Mouse (Mus musculus) forebrain, embryonic 14.5 days (tissue): ENCODE data around the gene Cpm. TPM values are rescaled to one million over a fixed set of nuclear protein-coding genes. Genes with fewer than 3 reads are reported as not detected.

ENCODE experiments used
- ATAC-seq: fragments of 200-750 bp; cut with Nextera tagmentation; 2 replicates; pipeline ENCODE4 v1.8.0; 2017; ENCODE audit warnings: mild to moderate bottlenecking, moderate library complexity
- DNase-seq: peaks from one replicate; pipeline ENCODE4 v3.0.0-alpha.2; 2015; ENCODE audit warnings: low spot score
- H3K27ac ChIP-seq: fragments of 300-500 bp; sonication (generic); 2 replicates; pipeline ENCODE4 v1.5.1; 2014; ENCODE audit warnings: low read depth, mild to moderate bottlenecking, control low read depth, low read length, moderate library complexity
- H3K27me3 ChIP-seq: fragments of 300-500 bp; sonication (generic); replicated peaks from 2 replicates; pipeline ENCODE4 v1.6.1; 2014; ENCODE audit warnings: low read length, control low read depth, mixed read lengths; ENCODE audit not compliant: control insufficient read depth, insufficient read depth
- H3K36me3 ChIP-seq: fragments of 300-500 bp; sonication (generic); 2 replicates; pipeline ENCODE4 v1.6.1; 2014; ENCODE audit warnings: low read length, control low read depth; ENCODE audit not compliant: control insufficient read depth, insufficient read depth
- H3K4me1 ChIP-seq: fragments of 300-500 bp; sonication (generic); 2 replicates; pipeline ENCODE4 v1.6.1; 2014; ENCODE audit warnings: antibody characterized with exemption, low read length, control low read depth; ENCODE audit not compliant: control insufficient read depth, insufficient read depth
- H3K4me2 ChIP-seq: fragments of 300-500 bp; sonication (generic); 2 replicates; pipeline ENCODE4 v1.6.1; 2014; ENCODE audit warnings: mild to moderate bottlenecking, control low read depth, low read length
- H3K4me3 ChIP-seq: fragments of 300-500 bp; sonication (generic); 2 replicates; pipeline ENCODE4 v1.5.1; 2014; ENCODE audit warnings: low read depth, low read length, control low read depth
- H3K9ac ChIP-seq: fragments of 300-500 bp; sonication (generic); 2 replicates; pipeline ENCODE4 v1.6.1; 2014; ENCODE audit warnings: mild to moderate bottlenecking, low read length, control low read depth, moderate library complexity
- H3K9me3 ChIP-seq: fragments of 300-500 bp; sonication (generic); replicated peaks from 2 replicates; pipeline ENCODE4 v1.6.1; 2016; ENCODE audit warnings: low read length, control low read depth, mixed read lengths; ENCODE audit not compliant: control insufficient read depth
- WGBS: fragments of 180-500 bp; shearing (Covaris S2); extraction: QIAGEN DNeasy Blood & Tissue Kit; methylation state at CpG from one replicate; pipeline ENCODE4 v1.1.7; 2014; 5-methylcytosine and 5-hydroxymethylcytosine counted together
- polyA plus RNA-seq: library from polyadenylated mRNA; unstranded; fragments of >200 nt; fragmentation: Nextera tagmentation; extraction: Ambion mirVana; gene quantifications from 2 replicates; pipeline ENCODE4 v1.2.1, GENCODE M21; 2014

Gene Cpm
- polyA plus RNA-seq, 1 experiment from 2014 or later: 6.1 TPM

DNA sequence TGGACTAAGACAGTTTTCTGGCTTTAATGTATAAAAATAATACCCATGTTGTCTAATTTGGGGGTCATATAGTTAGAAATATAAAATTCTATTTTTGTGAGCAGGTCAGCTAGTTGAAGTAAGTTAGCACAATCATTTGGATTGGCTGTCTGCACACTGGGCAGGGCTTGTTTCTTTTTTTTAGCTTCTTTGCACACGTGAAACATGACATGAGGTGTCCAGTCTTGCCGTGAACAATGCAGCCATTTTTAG is 60.7 kb downstream of the Cpm start:
- H3K9ac ChIP-seq: no peak overlapping the region
- no peak overlapping the region for H3K4me2 ChIP-seq
- no peaks in the 10 kb centered on the region for H3K4me1 ChIP-seq
- 91% methylated on average over 2 of the region's 2 CpGs for WGBS
- ATAC-seq (no peak), DNase-seq (no peak)
- no peaks in the 10 kb centered on the region for H3K27me3 ChIP-seq
- H3K36me3 ChIP-seq: peaks cover 70% of the 10 kb centered on the region
- H3K27ac ChIP-seq: no peak overlapping the region
- no peaks in the 10 kb centered on the region for H3K9me3 ChIP-seq
- no peak overlapping the region for H3K4me3 ChIP-seq

DNA sequence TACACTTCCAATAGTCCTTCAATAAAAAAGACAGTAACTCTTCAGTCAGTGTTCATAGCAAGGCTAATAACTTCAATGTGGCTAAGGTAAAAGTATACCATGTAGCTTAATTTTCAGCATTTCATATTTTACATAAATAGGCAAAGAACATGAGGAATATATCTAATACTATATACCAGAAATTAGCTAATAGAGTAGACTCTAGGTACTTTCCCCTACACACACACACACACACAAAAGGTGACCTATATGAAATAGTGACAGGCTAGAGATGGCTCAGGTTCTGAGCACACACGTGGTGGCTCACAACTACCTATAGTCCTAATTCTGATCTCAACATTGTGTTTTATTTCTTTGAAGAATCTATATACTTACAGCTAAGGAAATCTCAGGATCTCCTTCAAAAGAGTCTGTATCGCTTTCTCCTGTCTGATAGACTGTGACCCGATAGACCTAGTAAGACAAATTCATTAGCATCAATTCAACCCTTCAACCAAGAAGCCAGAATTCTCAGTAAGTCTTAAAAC is 61.5 kb downstream of the Cpm start:
- 94% methylated on average over 3 of the region's 3 CpGs for WGBS
- no peak overlapping the region for H3K4me2 ChIP-seq
- H3K9me3 ChIP-seq: no peaks in the 10 kb centered on the region
- no peaks in the 10 kb centered on the region for H3K27me3 ChIP-seq
- H3K27ac ChIP-seq: no peak overlapping the region
- peaks cover 78% of the 10 kb centered on the region for H3K36me3 ChIP-seq
- ATAC-seq (no peak), DNase-seq (no peak)
- H3K9ac ChIP-seq: no peak overlapping the region
- H3K4me3 ChIP-seq: no peak overlapping the region
- H3K4me1 ChIP-seq: no peaks in the 10 kb centered on the region

DNA sequence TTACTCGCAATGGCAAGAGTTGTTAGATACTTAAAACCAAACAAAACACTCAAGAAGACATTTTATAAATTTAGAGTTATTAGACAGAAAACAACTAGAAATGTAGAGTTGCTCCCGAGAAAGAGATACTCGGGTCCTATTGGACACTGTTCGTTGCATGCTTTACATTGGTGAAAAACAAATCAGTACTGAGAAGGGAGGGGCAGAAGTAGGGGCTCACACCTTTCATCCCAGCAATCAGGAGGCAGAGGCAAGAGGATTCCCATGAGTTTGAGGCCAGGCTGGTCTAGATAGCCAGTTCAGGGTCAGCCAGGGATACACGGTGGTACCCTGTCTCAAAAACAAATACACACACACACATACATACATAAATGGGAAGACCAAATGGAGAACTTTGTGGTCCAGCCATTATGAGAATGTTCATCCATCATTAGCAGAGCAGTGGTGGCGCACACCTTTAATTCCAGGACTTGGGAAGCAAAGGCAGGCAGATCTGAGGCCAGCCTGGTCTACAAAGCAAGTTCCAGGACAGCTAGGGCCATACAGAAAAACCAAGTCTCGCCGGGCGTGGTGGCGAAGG is 62.2 kb downstream of the Cpm start:
- H3K4me1 ChIP-seq: no peaks in the 10 kb centered on the region
- H3K9ac ChIP-seq: no peak overlapping the region
- no peaks in the 10 kb centered on the region for H3K27me3 ChIP-seq
- ATAC-seq (no peak), DNase-seq (no peak)
- no peak overlapping the region for H3K27ac ChIP-seq
- H3K4me3 ChIP-seq: no peak overlapping the region
- H3K9me3 ChIP-seq: no peaks in the 10 kb centered on the region
- H3K36me3 ChIP-seq: peaks cover 84% of the 10 kb centered on the region
- no peak overlapping the region for H3K4me2 ChIP-seq
- 96% methylated on average over 10 of the region's 10 CpGs for WGBS

- Histone ChIP-seq H3K27ac (no peak overlapping the region), H3K4me2 (no peak overlapping the region), H3K9ac (no peak overlapping the region), H3K4me1 (no peaks in the 10 kb centered on the region), H3K27me3 (no peaks in the 10 kb centered on the region), H3K36me3 (peaks cover 91% of the 10 kb centered on the region), H3K9me3 (no peaks in the 10 kb centered on the region), H3K4me3 (no peak overlapping the region)
- ATAC-seq (no peak), DNase-seq (no peak)
Measured at GRCm38 (mm10) chr10:117692173-117692572, 62.9 kb downstream of the Cpm start.

DNA sequence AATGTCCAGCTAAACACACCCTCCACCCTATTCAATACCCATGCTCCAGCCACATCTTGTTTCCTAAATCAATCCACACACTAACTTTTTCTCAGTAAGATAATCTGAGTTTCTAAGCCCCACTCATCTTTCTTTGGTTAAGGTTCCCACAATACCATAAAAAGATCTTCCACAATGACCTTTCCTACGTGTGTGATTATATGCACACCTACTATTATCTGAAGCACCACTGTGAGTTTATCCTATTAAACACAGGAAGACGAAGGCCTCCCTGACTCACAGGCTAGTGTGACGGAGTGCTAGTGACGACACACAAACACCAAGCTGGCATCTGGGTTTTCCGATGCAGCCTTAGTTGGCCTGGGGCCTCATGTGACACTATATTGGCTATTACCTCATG is 63.7 kb downstream of the Cpm start:
- Histone ChIP-seq H3K4me3 (no peak overlapping the region), H3K27ac (no peak overlapping the region), H3K9ac (no peak overlapping the region), H3K36me3 (peaks cover 92% of the 10 kb centered on the region), H3K4me1 (no peaks in the 10 kb centered on the region), H3K4me2 (no peak overlapping the region), H3K9me3 (no peaks in the 10 kb centered on the region), H3K27me3 (no peaks in the 10 kb centered on the region)
- DNase-seq: no peak
- 95% methylated on average over 5 of the region's 5 CpGs for WGBS
- ATAC-seq: no peak

DNA sequence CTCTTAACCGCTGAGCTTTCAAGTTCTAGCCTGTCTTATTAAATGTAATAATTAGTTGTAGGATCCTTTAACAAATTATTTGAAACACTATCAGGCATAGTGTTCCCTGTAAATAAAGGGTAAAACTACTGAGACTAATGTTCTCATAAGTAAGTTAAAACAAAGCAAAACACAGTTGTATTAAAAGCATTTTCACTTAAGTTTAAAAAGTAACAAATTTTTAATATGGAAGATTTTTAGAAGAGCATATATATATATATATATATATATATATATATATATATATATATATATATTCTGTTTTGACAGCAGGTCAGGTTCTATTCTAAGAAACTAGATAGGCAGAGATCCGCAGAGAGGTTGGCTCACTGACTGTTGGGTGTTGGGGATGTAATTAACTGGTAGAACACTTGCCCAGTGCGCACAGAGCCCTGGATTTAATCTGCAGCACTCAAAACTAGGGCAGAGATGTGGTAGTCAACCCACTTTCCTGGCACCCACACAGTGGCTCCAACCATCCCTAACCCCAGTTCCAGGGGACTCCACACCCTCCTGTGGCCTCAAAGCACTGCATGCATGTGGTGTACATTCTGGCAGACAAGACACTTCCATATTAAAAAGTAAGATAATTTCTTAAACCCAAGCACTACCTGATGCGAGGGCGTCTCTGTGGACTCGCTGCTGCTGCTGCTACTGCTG is 65.1 kb downstream of the Cpm start:
- Histone ChIP-seq H3K9me3 (no peaks in the 10 kb centered on the region), H3K36me3 (peaks cover 93% of the 10 kb centered on the region), H3K27ac (no peak overlapping the region), H3K4me3 (no peak overlapping the region), H3K4me1 (no peaks in the 10 kb centered on the region), H3K27me3 (no peaks in the 10 kb centered on the region), H3K9ac (no peak overlapping the region), H3K4me2 (no peak overlapping the region)
- ATAC-seq (no peak), DNase-seq (no peak)
- WGBS: 92% methylated on average over 6 of the region's 6 CpGs

- H3K4me2 ChIP-seq: no peak overlapping the region
- H3K36me3 ChIP-seq: peaks cover 94% of the 10 kb centered on the region
- no peaks in the 10 kb centered on the region for H3K27me3 ChIP-seq
- WGBS: 92% methylated on average over 4 of the region's 4 CpGs
- no peak overlapping the region for H3K27ac ChIP-seq
- no peak for DNase-seq
- no peaks in the 10 kb centered on the region for H3K9me3 ChIP-seq
- no peak overlapping the region for H3K9ac ChIP-seq
- no peaks in the 10 kb centered on the region for H3K4me1 ChIP-seq
- H3K4me3 ChIP-seq: no peak overlapping the region
- ATAC-seq: no peak
Measured at GRCm38 (mm10) chr10:117695027-117695426, 65.7 kb downstream of the Cpm start.

GRCm38 (mm10) chr10:117695605-117696004 is 66.3 kb downstream of the Cpm start:
- Histone ChIP-seq H3K4me1 (no peaks in the 10 kb centered on the region), H3K9ac (no peak overlapping the region), H3K36me3 (peaks cover 94% of the 10 kb centered on the region), H3K27ac (no peak overlapping the region), H3K27me3 (no peaks in the 10 kb centered on the region), H3K4me2 (no peak overlapping the region), H3K4me3 (no peak overlapping the region), H3K9me3 (no peaks in the 10 kb centered on the region)
- ATAC-seq: no peak
- DNase-seq: no peak
- 95% methylated on average over 4 of the region's 4 CpGs for WGBS

- ATAC-seq: no peak
- no peak overlapping the region for H3K4me2 ChIP-seq
- 93% methylated on average over 8 of the region's 8 CpGs for WGBS
- no peak overlapping the region for H3K4me3 ChIP-seq
- H3K27ac ChIP-seq: no peak overlapping the region
- peaks cover 93% of the 10 kb centered on the region for H3K36me3 ChIP-seq
- no peaks in the 10 kb centered on the region for H3K4me1 ChIP-seq
- no peaks in the 10 kb centered on the region for H3K27me3 ChIP-seq
- no peak overlapping the region for H3K9ac ChIP-seq
- DNase-seq: no peak
- no peaks in the 10 kb centered on the region for H3K9me3 ChIP-seq
Measured at GRCm38 (mm10) chr10:117696021-117696826, 66.9 kb downstream of the Cpm start.
